Mouse (Mus musculus) intestine, embryonic 16.5 days (tissue): Measurements from ENCODE around the gene Atp8a1. TPM values are rescaled to one million over a fixed set of nuclear protein-coding genes. Genes with fewer than 3 reads are reported as not detected.

ENCODE experiments used
- ATAC-seq: fragments of 200-750 bp; cut with Nextera tagmentation; 2 replicates; pipeline ENCODE4 v1.8.0; 2017; ENCODE audit warnings: moderate TSS enrichment, moderate library complexity
- H3K27ac ChIP-seq: fragments of 300-500 bp; sonication (generic); 2 replicates; pipeline ENCODE4 v1.5.1; 2014; ENCODE audit warnings: mild to moderate bottlenecking, low read length
- H3K27me3 ChIP-seq: fragments of 300-500 bp; sonication (generic); replicated peaks from 2 replicates; pipeline ENCODE4 v1.6.1; 2014; ENCODE audit warnings: low read length, control low read depth, mixed read lengths; ENCODE audit not compliant: control insufficient read depth, insufficient read depth
- H3K36me3 ChIP-seq: fragments of 300-500 bp; sonication (generic); 2 replicates; pipeline ENCODE4 v1.6.1; 2014; ENCODE audit warnings: low read length, control low read depth; ENCODE audit not compliant: control insufficient read depth, insufficient read depth
- H3K4me1 ChIP-seq: fragments of 300-500 bp; sonication (generic); 2 replicates; pipeline ENCODE4 v1.6.1; 2014; ENCODE audit warnings: low read length, control low read depth, mixed read lengths; ENCODE audit not compliant: control insufficient read depth, insufficient read depth
- H3K4me2 ChIP-seq: fragments of 300-500 bp; sonication (generic); 2 replicates; pipeline ENCODE4 v1.6.1; 2014; ENCODE audit warnings: low read depth, low read length, control low read depth
- H3K4me3 ChIP-seq: fragments of 300-500 bp; sonication (generic); 2 replicates; pipeline ENCODE4 v1.5.1; 2014; ENCODE audit warnings: mild to moderate bottlenecking, low read length
- H3K9ac ChIP-seq: fragments of 300-500 bp; sonication (generic); 2 replicates; pipeline ENCODE4 v1.6.1; 2014; ENCODE audit warnings: low read depth, low read length
- H3K9me3 ChIP-seq: fragments of 300-500 bp; sonication (generic); 2 replicates; pipeline ENCODE4 v1.6.1; 2016; ENCODE audit warnings: low read length, control low read depth; ENCODE audit not compliant: control insufficient read depth
- WGBS: fragments of 180-500 bp; shearing (Covaris S2); extraction: QIAGEN DNeasy Blood & Tissue Kit; methylation state at CpG from one replicate; pipeline ENCODE4 v1.1.7; 2014; 5-methylcytosine and 5-hydroxymethylcytosine counted together
- polyA plus RNA-seq: library from polyadenylated mRNA; unstranded; fragments of >200 nt; fragmentation: Nextera tagmentation; extraction: Ambion mirVana; gene quantifications from 2 replicates; pipeline ENCODE4 v1.2.1, GENCODE M21; 2015

Atp8a1 gene
- polyA plus RNA-seq, 1 experiment from 2014 or later: 13.1 TPM

DNA sequence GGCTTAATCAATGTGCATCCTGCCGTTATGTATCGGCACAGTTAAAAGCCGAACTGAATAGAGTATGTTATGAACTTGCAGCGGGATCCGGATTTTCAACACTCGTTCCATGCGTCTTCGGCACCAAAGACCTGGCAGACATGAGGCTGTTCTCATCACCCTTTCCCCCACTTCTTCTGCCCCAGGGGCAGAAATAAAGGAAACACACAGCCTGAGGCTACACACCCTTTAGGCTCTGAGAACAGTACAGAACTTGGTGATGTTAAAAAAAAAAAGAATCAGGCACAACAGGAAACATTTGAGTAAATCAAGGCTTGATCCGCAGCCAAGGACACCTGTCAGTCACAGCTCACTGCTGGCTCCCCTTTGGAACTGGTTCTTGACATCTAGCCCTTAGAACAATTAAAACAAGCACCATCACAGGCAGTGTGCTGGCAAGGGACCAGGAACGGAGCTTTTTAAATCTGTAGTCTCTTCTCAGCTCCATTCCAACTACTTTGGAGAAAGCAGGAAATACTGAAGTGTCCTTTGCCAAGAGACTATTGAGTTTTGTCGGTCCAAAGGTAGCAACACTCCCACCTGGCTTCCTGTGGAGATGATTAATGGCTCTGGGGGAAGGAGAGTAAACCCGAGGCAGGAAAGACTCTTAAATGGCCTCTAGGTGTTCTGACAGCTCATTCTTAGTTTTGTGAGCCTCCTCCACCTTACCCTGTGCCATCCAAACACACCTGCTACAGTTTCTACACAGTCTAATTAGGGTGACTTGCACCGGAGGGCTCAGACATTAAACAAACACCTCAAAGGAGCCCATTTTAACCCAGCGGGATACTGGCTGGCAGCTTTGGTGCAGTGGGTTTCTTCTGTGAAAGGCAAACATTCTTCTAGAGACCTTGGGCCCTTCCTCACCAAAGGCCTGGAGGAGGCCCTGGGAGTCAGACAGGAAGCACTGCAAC is 50.0 kb downstream of the Atp8a1 start:
- Histone ChIP-seq H3K9me3 (no peaks in the 10 kb centered on the region), H3K27me3 (no peaks in the 10 kb centered on the region), H3K27ac (peak overlapping the region; percentile 60), H3K4me1 (peaks cover 6% of the 10 kb centered on the region; the same call in 1 of the 2 replicates), H3K4me3 (no peak overlapping the region), H3K4me2 (no peak overlapping the region), H3K36me3 (no peaks in the 10 kb centered on the region), H3K9ac (no peak overlapping the region)
- ATAC-seq: peak; percentile 91
- 65% methylated on average over 14 of the region's 14 CpGs for WGBS

DNA sequence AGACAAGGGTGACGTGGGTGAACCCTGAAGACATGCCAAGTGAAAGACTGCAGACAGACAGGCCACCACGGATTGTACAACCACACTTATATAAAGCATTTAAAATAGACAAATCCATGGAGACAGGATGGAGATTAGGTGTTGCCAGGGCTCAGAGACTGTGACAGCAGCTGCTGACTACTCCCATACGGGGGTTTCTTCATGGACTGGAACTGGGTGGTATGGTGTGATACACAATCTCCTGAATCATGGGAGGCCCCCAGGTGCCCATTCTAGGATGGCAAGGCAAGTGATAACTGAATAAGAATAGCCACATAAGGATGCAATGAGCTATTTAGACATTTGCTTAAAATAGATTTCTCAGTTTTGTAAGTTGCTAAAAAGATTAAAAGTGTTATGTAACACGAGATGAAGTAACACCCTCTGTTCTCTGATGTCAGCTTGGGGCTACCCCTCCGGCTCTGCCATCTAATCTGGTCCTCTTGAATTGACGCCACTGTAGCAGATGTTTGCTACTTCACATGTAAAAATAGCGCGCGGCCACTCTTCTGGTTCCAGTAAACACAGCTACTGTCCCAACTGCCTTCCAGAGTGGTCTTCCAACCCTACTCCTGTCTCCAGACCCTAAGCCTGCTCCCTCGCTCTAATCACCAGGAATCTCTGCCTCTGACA is 53.0 kb downstream of the Atp8a1 start:
- Histone ChIP-seq H3K4me1 (peaks cover 6% of the 10 kb centered on the region; the same call in 1 of the 2 replicates), H3K9ac (no peak overlapping the region), H3K9me3 (no peaks in the 10 kb centered on the region), H3K27me3 (no peaks in the 10 kb centered on the region), H3K27ac (no peak overlapping the region), H3K36me3 (no peaks in the 10 kb centered on the region), H3K4me3 (no peak overlapping the region), H3K4me2 (no peak overlapping the region)
- 87% methylated on average over 10 of the region's 10 CpGs for WGBS
- no peak for ATAC-seq

DNA sequence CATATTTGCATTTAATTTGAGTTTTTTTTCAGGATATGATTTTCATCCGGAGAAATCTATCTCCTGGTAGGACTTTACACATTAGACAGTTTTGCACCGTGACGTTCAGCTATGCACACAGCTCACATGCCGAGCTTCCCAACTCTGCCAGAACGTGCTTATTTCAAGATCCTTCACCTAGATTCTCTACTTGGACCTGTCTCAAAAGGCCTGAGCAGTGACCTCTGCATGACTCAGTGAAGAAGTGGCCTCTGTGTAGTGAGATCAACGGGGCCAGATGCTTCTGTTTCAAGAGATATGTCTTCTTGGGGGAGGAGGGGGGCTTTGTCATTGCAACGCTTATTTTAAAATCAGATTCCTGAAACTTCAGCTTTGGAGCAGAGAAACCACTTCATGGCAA is 64.5 kb downstream of the Atp8a1 start:
- no peaks in the 10 kb centered on the region for H3K27me3 ChIP-seq
- H3K36me3 ChIP-seq: no peaks in the 10 kb centered on the region
- H3K9me3 ChIP-seq: no peaks in the 10 kb centered on the region
- WGBS: 77% methylated on average over 7 of the region's 7 CpGs
- H3K4me1 ChIP-seq: no peaks in the 10 kb centered on the region
- H3K27ac ChIP-seq: no peak overlapping the region
- no peak overlapping the region for H3K4me2 ChIP-seq
- no peak overlapping the region for H3K4me3 ChIP-seq
- H3K9ac ChIP-seq: no peak overlapping the region
- ATAC-seq: no peak

DNA sequence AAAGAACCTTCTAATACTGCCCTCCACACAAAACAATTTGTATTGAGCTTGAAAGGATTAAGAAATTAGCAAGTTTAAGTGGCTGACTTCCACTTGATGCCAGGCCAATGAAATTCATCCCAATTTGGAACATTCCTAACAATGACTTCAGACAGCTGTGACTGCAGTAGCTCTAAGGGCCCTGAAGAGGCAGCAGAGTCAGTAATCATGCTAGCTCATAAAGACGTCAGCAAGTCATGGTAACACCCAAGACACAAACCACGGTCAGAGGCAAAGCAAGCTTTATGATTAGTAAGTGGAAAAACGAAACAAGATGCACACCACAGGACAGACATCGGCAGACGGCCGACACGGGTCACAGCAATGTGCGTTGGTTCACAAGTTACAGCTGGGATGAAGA is 69.2 kb downstream of the Atp8a1 start:
- Histone ChIP-seq H3K9ac (no peak overlapping the region), H3K9me3 (no peaks in the 10 kb centered on the region), H3K27me3 (no peaks in the 10 kb centered on the region), H3K36me3 (no peaks in the 10 kb centered on the region), H3K4me3 (no peak overlapping the region), H3K4me2 (no peak overlapping the region), H3K27ac (no peak overlapping the region), H3K4me1 (no peaks in the 10 kb centered on the region)
- ATAC-seq: no peak
- WGBS: 70% methylated on average over 8 of the region's 8 CpGs

DNA sequence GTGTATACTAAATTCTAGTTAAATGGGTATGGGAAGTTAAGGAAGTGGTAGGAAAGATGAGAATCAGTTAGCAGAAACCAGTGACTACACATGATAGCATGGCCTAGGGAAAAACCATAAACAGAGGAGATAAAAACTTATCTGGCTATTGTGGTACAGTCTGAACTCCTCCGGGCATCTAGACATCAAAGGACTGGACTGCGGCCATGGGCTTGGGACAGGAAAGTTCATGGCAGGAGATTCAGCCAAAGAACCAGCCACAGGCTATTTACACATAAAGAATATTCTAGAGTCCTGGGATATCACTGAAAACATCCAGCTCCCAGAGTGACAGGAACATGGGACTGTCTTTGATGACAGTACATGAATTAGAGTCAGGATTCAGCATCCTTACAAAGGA is 73.0 kb downstream of the Atp8a1 start:
- H3K4me3 ChIP-seq: no peak overlapping the region
- no peak for ATAC-seq
- H3K4me2 ChIP-seq: no peak overlapping the region
- WGBS: 88% methylated on average over 2 of the region's 2 CpGs
- H3K36me3 ChIP-seq: no peaks in the 10 kb centered on the region
- no peak overlapping the region for H3K27ac ChIP-seq
- H3K9ac ChIP-seq: no peak overlapping the region
- no peaks in the 10 kb centered on the region for H3K27me3 ChIP-seq
- no peaks in the 10 kb centered on the region for H3K4me1 ChIP-seq
- no peaks in the 10 kb centered on the region for H3K9me3 ChIP-seq

DNA sequence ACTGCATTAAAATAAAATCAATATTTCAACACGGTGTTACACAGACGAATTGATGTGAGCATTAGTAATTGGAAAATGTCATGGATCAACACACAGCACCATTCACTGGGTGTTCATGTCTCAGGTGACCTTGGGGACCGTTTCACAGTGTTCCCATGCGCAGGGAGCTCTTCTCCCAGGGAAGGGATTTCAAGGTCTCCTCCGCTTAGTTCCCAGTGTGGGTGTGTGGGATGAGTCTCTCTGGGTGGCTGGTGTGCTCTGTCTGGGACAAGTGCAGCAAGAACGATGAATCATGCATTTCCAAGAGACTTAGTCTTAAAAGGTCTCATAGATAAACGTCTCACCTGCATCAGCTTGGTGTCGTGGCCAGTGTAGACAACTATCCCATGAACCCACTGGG is 78.5 kb downstream of the Atp8a1 start:
- no peak for ATAC-seq
- H3K4me3 ChIP-seq: no peak overlapping the region
- no peak overlapping the region for H3K9ac ChIP-seq
- no peaks in the 10 kb centered on the region for H3K27me3 ChIP-seq
- H3K9me3 ChIP-seq: no peaks in the 10 kb centered on the region
- H3K27ac ChIP-seq: no peak overlapping the region
- no peaks in the 10 kb centered on the region for H3K4me1 ChIP-seq
- no peaks in the 10 kb centered on the region for H3K36me3 ChIP-seq
- no peak overlapping the region for H3K4me2 ChIP-seq
- WGBS: 90% methylated on average over 8 of the region's 8 CpGs

DNA sequence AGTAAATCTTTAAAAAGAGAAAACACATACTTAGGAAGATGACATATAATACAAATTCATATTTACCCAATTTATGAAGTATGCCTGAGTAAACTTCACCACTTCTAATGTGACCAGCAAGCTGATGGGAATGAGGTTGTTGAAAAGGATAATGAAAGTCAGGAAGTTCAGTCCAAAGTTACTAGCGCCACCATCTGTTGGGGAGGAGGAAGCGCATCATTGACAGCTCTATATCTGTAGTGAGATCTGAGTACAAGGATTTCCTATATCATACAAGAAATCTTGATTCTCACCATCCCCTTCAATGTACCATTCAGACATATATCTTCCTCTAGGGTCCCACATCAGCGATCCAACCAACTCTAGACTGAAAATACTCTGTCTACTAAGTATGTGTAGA is 82.4 kb downstream of the Atp8a1 start:
- no peaks in the 10 kb centered on the region for H3K9me3 ChIP-seq
- H3K4me1 ChIP-seq: no peaks in the 10 kb centered on the region
- no peak overlapping the region for H3K4me2 ChIP-seq
- no peak overlapping the region for H3K4me3 ChIP-seq
- H3K9ac ChIP-seq: no peak overlapping the region
- ATAC-seq: no peak
- H3K27me3 ChIP-seq: no peaks in the 10 kb centered on the region
- H3K27ac ChIP-seq: no peak overlapping the region
- no peaks in the 10 kb centered on the region for H3K36me3 ChIP-seq
- 94% methylated on average over 3 of the region's 3 CpGs for WGBS

DNA sequence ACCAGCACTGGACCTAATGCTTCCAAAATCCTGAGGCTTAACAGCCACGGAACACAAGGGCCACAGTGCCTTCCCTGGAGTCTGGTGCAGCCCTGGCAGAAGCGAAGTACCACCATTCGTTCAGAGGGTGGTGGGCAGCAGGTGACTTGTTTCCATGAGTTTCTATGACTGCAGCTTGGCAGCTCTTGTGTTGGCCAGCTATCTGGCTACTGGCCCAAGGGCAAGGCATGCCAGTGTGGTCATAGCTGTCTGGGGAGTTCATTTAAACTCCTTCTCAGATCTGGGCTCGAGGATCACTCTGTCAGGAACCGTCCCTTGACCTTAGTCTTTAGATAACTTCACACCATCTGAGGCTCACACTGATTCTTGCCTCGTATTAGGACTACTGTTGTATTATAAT is 89.1 kb downstream of the Atp8a1 start:
- H3K27ac ChIP-seq: no peak overlapping the region
- no peak overlapping the region for H3K4me2 ChIP-seq
- H3K4me3 ChIP-seq: no peak overlapping the region
- H3K9me3 ChIP-seq: no peaks in the 10 kb centered on the region
- no peak for ATAC-seq
- WGBS: 85% methylated on average over 6 of the region's 6 CpGs
- H3K36me3 ChIP-seq: no peaks in the 10 kb centered on the region
- no peak overlapping the region for H3K9ac ChIP-seq
- no peaks in the 10 kb centered on the region for H3K27me3 ChIP-seq
- no peaks in the 10 kb centered on the region for H3K4me1 ChIP-seq

DNA sequence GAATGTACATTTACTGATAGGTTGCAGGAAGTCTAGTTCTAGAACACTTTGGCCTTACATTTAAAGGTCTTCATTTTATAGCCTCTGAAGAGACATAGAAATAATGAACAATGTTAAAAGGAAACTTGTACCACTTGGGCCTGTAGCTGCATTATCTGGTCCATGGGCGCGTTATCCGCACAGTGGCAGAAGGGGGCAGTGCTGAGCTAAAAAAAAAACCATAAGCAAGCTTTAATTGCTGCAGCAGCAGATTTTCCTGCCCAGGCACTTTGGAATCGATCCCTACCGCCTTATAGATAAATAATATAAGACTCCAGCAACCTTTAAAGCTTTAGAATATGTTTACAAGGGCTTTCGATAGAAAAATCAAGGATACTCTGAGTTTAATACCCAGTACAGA is 91.1 kb downstream of the Atp8a1 start:
- Histone ChIP-seq H3K27ac (no peak overlapping the region), H3K9ac (no peak overlapping the region), H3K4me3 (no peak overlapping the region), H3K4me1 (no peaks in the 10 kb centered on the region), H3K9me3 (no peaks in the 10 kb centered on the region), H3K36me3 (no peaks in the 10 kb centered on the region), H3K4me2 (no peak overlapping the region), H3K27me3 (no peaks in the 10 kb centered on the region)
- no peak for ATAC-seq
- WGBS: 15% methylated on average over 6 of the region's 6 CpGs
